Mouse (Mus musculus): Measurements from ENCODE around the gene Tubd1. TPM values are rescaled to one million over a fixed set of nuclear protein-coding genes. Genes with fewer than 3 reads are reported as not detected.

Tubd1 gene
- total and polyA plus RNA-seq, 2 experiments from 2014 or later = 2.6 to 6.4 TPM

GRCm38 (mm10) chr11:86593443-86593842 is 48.7 kb downstream of the Tubd1 start:
- ATAC-seq = no peak
- Histone ChIP-seq H3K9me3 (ENCODE audit: low read length) (no peaks in the 10 kb centered on the region), H3K9ac (replicated peaks; ENCODE audit: low read length) (no peak overlapping the region), H3K27ac (peak overlapping the region; percentile 17; the same call in 1 of the 2 replicates), H3K36me3 (ENCODE audit: insufficient read depth, low read length) (no peaks in the 10 kb centered on the region), H3K4me1 (ENCODE audit: insufficient read depth, low read length) (no peaks in the 10 kb centered on the region), H3K4me2 (ENCODE audit: low read depth, low read length) (no peak overlapping the region), H3K27me3 (ENCODE audit: insufficient read depth, low read length) (no peaks in the 10 kb centered on the region), H3K4me3 (ENCODE audit: low read length) (no peak overlapping the region)
- TF ChIP-seq CTCF (IDR thresholded peaks at IDR 0.05; ENCODE audit: low read depth) = no peak
- DNase-seq (ENCODE audit: low spot score) = no peak
- 68% methylated on average over 5 of the region's 5 CpGs for WGBS

- Histone ChIP-seq H3K36me3 (ENCODE audit: insufficient read depth, low read length) (no peaks in the 10 kb centered on the region), H3K4me1 (ENCODE audit: insufficient read depth, low read length) (no peaks in the 10 kb centered on the region), H3K27me3 (ENCODE audit: insufficient read depth, low read length) (no peaks in the 10 kb centered on the region), H3K9me3 (ENCODE audit: low read length) (no peaks in the 10 kb centered on the region), H3K4me2 (ENCODE audit: low read depth, low read length) (no peak overlapping the region), H3K4me3 (ENCODE audit: low read length) (no peak overlapping the region), H3K9ac (replicated peaks; ENCODE audit: low read length) (no peak overlapping the region), H3K27ac (peak overlapping the region; percentile 15; the same call in 1 of the 2 replicates)
- DNase-seq (ENCODE audit: low spot score) (no peak), ATAC-seq (no peak)
- 67% methylated on average over 6 of the region's 6 CpGs for WGBS
- no peak for TF ChIP-seq CTCF (IDR thresholded peaks at IDR 0.05; ENCODE audit: low read depth)
These were observed 49.5 kb downstream of the Tubd1 start for GRCm38 (mm10) chr11:86594188-86594876.

GRCm38 (mm10) chr11:86595366-86595765 is 50.6 kb downstream of the Tubd1 start:
- TF ChIP-seq CTCF (IDR thresholded peaks at IDR 0.05; ENCODE audit: low read depth) = no peak
- Histone ChIP-seq H3K9me3 (ENCODE audit: low read length) (no peaks in the 10 kb centered on the region), H3K4me3 (ENCODE audit: low read length) (no peak overlapping the region), H3K36me3 (ENCODE audit: insufficient read depth, low read length) (no peaks in the 10 kb centered on the region), H3K9ac (replicated peaks; ENCODE audit: low read length) (no peak overlapping the region), H3K27me3 (ENCODE audit: insufficient read depth, low read length) (no peaks in the 10 kb centered on the region), H3K27ac (no peak overlapping the region), H3K4me1 (ENCODE audit: insufficient read depth, low read length) (no peaks in the 10 kb centered on the region), H3K4me2 (ENCODE audit: low read depth, low read length) (no peak overlapping the region)
- ATAC-seq = no peak
- DNase-seq (ENCODE audit: low spot score) = no peak
- WGBS = 93% methylated on average over 6 of the region's 6 CpGs

GRCm38 (mm10) chr11:86596187-86596960 is 51.6 kb downstream of the Tubd1 start:
- Histone ChIP-seq H3K27me3 (ENCODE audit: insufficient read depth, low read length) (no peaks in the 10 kb centered on the region), H3K4me3 (ENCODE audit: low read length) (no peak overlapping the region), H3K36me3 (ENCODE audit: insufficient read depth, low read length) (no peaks in the 10 kb centered on the region), H3K9me3 (ENCODE audit: low read length) (no peaks in the 10 kb centered on the region), H3K27ac (no peak overlapping the region), H3K4me2 (ENCODE audit: low read depth, low read length) (no peak overlapping the region), H3K9ac (replicated peaks; ENCODE audit: low read length) (no peak overlapping the region), H3K4me1 (ENCODE audit: insufficient read depth, low read length) (no peaks in the 10 kb centered on the region)
- 71% methylated on average over 7 of the region's 7 CpGs for WGBS
- ATAC-seq = no peak
- no peak for TF ChIP-seq CTCF (IDR thresholded peaks at IDR 0.05; ENCODE audit: low read depth)
- DNase-seq (ENCODE audit: low spot score) = peak; percentile 45

GRCm38 (mm10) chr11:86596976-86597375 is 52.2 kb downstream of the Tubd1 start:
- Histone ChIP-seq H3K9ac (replicated peaks; ENCODE audit: low read length) (no peak overlapping the region), H3K4me3 (ENCODE audit: low read length) (no peak overlapping the region), H3K4me2 (ENCODE audit: low read depth, low read length) (no peak overlapping the region), H3K9me3 (ENCODE audit: low read length) (no peaks in the 10 kb centered on the region), H3K4me1 (ENCODE audit: insufficient read depth, low read length) (no peaks in the 10 kb centered on the region), H3K36me3 (ENCODE audit: insufficient read depth, low read length) (no peaks in the 10 kb centered on the region), H3K27me3 (ENCODE audit: insufficient read depth, low read length) (no peaks in the 10 kb centered on the region), H3K27ac (no peak overlapping the region)
- no peak for TF ChIP-seq CTCF (IDR thresholded peaks at IDR 0.05; ENCODE audit: low read depth)
- WGBS = 89% methylated on average over 3 of the region's 3 CpGs
- ATAC-seq (no peak), DNase-seq (ENCODE audit: low spot score) (no peak)

- H3K9ac ChIP-seq (replicated peaks; ENCODE audit: low read length) = no peak overlapping the region
- no peaks in the 10 kb centered on the region for H3K27me3 ChIP-seq (ENCODE audit: insufficient read depth, low read length)
- WGBS = 91% methylated on average over 5 of the region's 5 CpGs
- ATAC-seq (no peak), DNase-seq (ENCODE audit: low spot score) (no peak)
- no peak for TF ChIP-seq CTCF (IDR thresholded peaks at IDR 0.05; ENCODE audit: low read depth)
- no peak overlapping the region for H3K4me2 ChIP-seq (ENCODE audit: low read depth, low read length)
- no peak overlapping the region for H3K4me3 ChIP-seq (ENCODE audit: low read length)
- no peaks in the 10 kb centered on the region for H3K4me1 ChIP-seq (ENCODE audit: insufficient read depth, low read length)
- no peak overlapping the region for H3K27ac ChIP-seq
- no peaks in the 10 kb centered on the region for H3K36me3 ChIP-seq (ENCODE audit: insufficient read depth, low read length)
- no peaks in the 10 kb centered on the region for H3K9me3 ChIP-seq (ENCODE audit: low read length)
These were observed 53.4 kb downstream of the Tubd1 start for GRCm38 (mm10) chr11:86598154-86598553.

- 77% methylated on average over 1 of the region's 1 CpGs for WGBS
- H3K4me1 ChIP-seq (ENCODE audit: insufficient read depth, low read length) = no peaks in the 10 kb centered on the region
- no peaks in the 10 kb centered on the region for H3K9me3 ChIP-seq (ENCODE audit: low read length)
- H3K36me3 ChIP-seq (ENCODE audit: insufficient read depth, low read length) = no peaks in the 10 kb centered on the region
- H3K9ac ChIP-seq (replicated peaks; ENCODE audit: low read length) = no peak overlapping the region
- no peak for ATAC-seq
- H3K4me3 ChIP-seq (ENCODE audit: low read length) = no peak overlapping the region
- no peak overlapping the region for H3K4me2 ChIP-seq (ENCODE audit: low read depth, low read length)
- no peaks in the 10 kb centered on the region for H3K27me3 ChIP-seq (ENCODE audit: insufficient read depth, low read length)
- TF ChIP-seq CTCF (IDR thresholded peaks at IDR 0.05; ENCODE audit: low read depth) = no peak
- DNase-seq (ENCODE audit: low spot score) = no peak
- H3K27ac ChIP-seq = no peak overlapping the region
These were observed 53.8 kb downstream of the Tubd1 start for GRCm38 (mm10) chr11:86598572-86598971.

Data from hindbrain, postnatal 0 days (tissue).